25 mouse cellular contexts compared by ENCODE assay signal in the genomic region with DNA sequence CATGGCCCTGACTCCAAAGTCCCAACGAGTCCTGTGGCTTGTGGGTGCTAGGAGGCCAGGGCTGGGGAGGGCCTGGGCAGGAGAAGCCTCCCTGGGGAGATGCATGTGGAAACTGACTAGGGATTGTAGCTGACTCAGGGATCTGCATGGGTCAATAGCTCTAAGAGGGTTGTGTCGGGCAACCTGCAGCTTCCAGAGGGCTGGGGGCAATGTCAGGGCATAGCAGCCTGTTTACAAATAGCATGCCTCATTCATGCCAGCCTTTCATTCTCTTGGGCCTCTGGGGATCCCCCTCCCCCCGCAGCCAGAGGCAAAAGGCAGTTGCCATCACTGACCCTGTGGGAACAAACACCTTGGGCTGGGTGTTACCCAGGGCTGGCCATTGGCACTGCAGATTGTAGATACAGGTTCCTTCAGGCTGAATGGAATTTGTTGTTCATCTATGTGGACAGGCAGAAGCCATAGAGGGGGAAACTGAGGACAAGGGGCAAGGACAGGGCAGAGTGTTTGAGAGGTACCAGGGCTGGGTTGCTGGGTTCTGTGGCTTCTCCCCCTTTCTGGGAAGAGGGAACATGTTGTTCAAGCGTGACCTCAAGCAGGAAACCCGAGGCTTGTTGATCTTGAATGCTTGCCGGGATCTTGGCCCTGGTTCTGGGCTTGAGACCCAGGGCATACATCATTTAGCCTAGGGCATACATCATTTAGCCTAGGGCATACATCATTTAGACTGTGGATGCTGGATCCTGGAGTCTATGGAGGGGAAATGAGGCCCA.
DNase-seq lines count a peak whose midpoint lies in the region; ATAC-seq and TF ChIP-seq lines count a peak whose summit lies in the region.
"Had no signal": no experiment of that assay in that cellular context is flagged by ENCODE, and none has a peak within 500 bp of the region (broad histone marks: within the 10 kb centered on the region; RNA-seq: fewer than 3 reads in every experiment).

No protein-coding gene starts in this region.

- no peak overlapping the region for H3K4me3 ChIP-seq in kidney, adult 2 months (ENCODE audit: insufficient read depth, low read depth, low read length)
- no peak overlapping the region for H3K4me3 ChIP-seq in kidney, postnatal 0 days (replicated peaks; ENCODE audit: low read depth, low read length)
- H3K4me3 ChIP-seq: erythroblast, embryonic 14.5 days; forebrain, embryonic 12.5 days; hindbrain, embryonic 12.5 days; intestine, embryonic 15.5 days; liver, embryonic 12.5 days; stomach, embryonic 15.5 days had no signal

- peaks cover 11% of the 10 kb centered on the region; the same call in 1 of the 2 replicates for H3K4me1 ChIP-seq in kidney, adult 2 months (ENCODE audit: control insufficient read depth, insufficient read depth, low read length)
- no peaks in the 10 kb centered on the region for H3K4me1 ChIP-seq in kidney, postnatal 0 days (replicated peaks; ENCODE audit: insufficient read depth, low read length)
- H3K4me1 ChIP-seq: forebrain, embryonic 12.5 days; intestine, embryonic 15.5 days; liver, embryonic 12.5 days; stomach, embryonic 15.5 days had no signal

- in situ Hi-C loops in Patski (cut with MboI; ENCODE audit: low pct_unique_long_range_greater_than_20kb): loop anchor here (5.0 kb wide), 1 partner anchor 58 kb away; no protein-coding TSS in a partner anchor

- ATAC-seq in Patski: peak; percentile 83
- peak; percentile 80 for ATAC-seq in kidney, postnatal 0 days (replicated peaks; ENCODE audit: low FRiP score, low read depth)
- no peak for ATAC-seq in cerebellum, adult (ENCODE audit: insufficient number of reproducible peaks, low FRiP score, low TSS enrichment)
- ATAC-seq: hindbrain, postnatal 0 days; intestine, embryonic 15.5 days; liver, embryonic 12.5 days; liver, postnatal 0 days had no signal

- H3K9ac ChIP-seq in kidney, postnatal 0 days (ENCODE audit: low read depth, low read length): no peak overlapping the region
- H3K9ac ChIP-seq: forebrain, embryonic 12.5 days; hindbrain, embryonic 12.5 days; intestine, embryonic 15.5 days; liver, embryonic 12.5 days; liver, postnatal 0 days; stomach, embryonic 15.5 days had no signal

- DNase-seq in Patski (ENCODE audit: low read depth, low spot score): peak; percentile 68
- peak; percentile 84 for DNase-seq in kidney, adult 2 months
- DNase-seq in kidney, postnatal 0 days (ENCODE audit: low spot score): no peak
- peak; percentile 17 to 61 for DNase-seq in kidney, postnatal 4 days
- DNase-seq in ovary, adult 18-20 months (ENCODE audit: low spot score): no peak
- no peak for DNase-seq in MN1 (ENCODE audit: low spot score)
- DNase-seq: adrenal gland, postnatal 25 days; cerebellum, adult 18-20 months; cerebellum, postnatal 10 days; gastrocnemius, postnatal 25 days; heart, postnatal 36 days; liver, postnatal 0 days; midbrain, embryonic 14.5 days; retina, postnatal 1 day; right cerebral cortex, postnatal 14 days had no signal

- TF ChIP-seq CTCF in Patski (IDR thresholded peaks at IDR 0.05): no peak
- TF ChIP-seq CTCF in kidney, adult 2 months (conservative IDR thresholded peaks at IDR 0.05; ENCODE audit: insufficient read depth, insufficient read length, low read depth, low read length): no peak
- no peak for TF ChIP-seq CTCF in kidney, postnatal 0 days (IDR thresholded peaks at IDR 0.05; ENCODE audit: low read depth)

- H3K4me2 ChIP-seq in kidney, postnatal 0 days (ENCODE audit: low read length): no peak overlapping the region
- H3K4me2 ChIP-seq: forebrain, embryonic 12.5 days; heart, embryonic 11.5 days; hindbrain, embryonic 12.5 days; intestine, embryonic 15.5 days; liver, embryonic 12.5 days; stomach, embryonic 15.5 days had no signal

- H3K9me3 ChIP-seq in kidney, postnatal 0 days (replicated peaks; ENCODE audit: low read length): no peaks in the 10 kb centered on the region
- H3K9me3 ChIP-seq: forebrain, embryonic 12.5 days; hindbrain, embryonic 12.5 days; intestine, embryonic 15.5 days; liver, embryonic 12.5 days; stomach, embryonic 15.5 days had no signal

- POLR2A ChIA-PET in Patski (lab: Charles Lee): no interaction called here

- no peaks in the 10 kb centered on the region for H3K36me3 ChIP-seq in kidney, adult 2 months (ENCODE audit: control insufficient read depth, insufficient read depth, low read length)
- no peaks in the 10 kb centered on the region for H3K36me3 ChIP-seq in kidney, postnatal 0 days (ENCODE audit: insufficient read depth, low read length)
- H3K36me3 ChIP-seq: forebrain, embryonic 12.5 days; hindbrain, embryonic 12.5 days; intestine, embryonic 15.5 days; liver, embryonic 12.5 days; stomach, embryonic 15.5 days had no signal

- WGBS in kidney, adult 2 months: 21% methylated on average over 6 of the region's 6 CpGs
- 29% methylated on average over 6 of the region's 6 CpGs for WGBS in kidney, postnatal 0 days

- CTCF ChIA-PET in Patski (lab: Charles Lee): no interaction called here

- no peak for TF ChIP-seq POLR2A in kidney, adult 2 months (IDR thresholded peaks at IDR 0.05; ENCODE audit: low read depth, low read length)

- no peaks in the 10 kb centered on the region for H3K27me3 ChIP-seq in Patski
- H3K27me3 ChIP-seq in kidney, adult 2 months (replicated peaks; ENCODE audit: control insufficient read depth, insufficient read depth, low read length): no peaks in the 10 kb centered on the region
- H3K27me3 ChIP-seq in kidney, postnatal 0 days (ENCODE audit: insufficient read depth, low read length): no peaks in the 10 kb centered on the region
- H3K27me3 ChIP-seq: forebrain, embryonic 12.5 days; hindbrain, embryonic 12.5 days; intestine, embryonic 15.5 days; liver, embryonic 12.5 days; stomach, embryonic 15.5 days had no signal

- H3K27ac ChIP-seq in kidney, adult 2 months (ENCODE audit: insufficient read depth, low read depth, low read length): peak overlapping the region; percentile 55
- H3K27ac ChIP-seq in kidney, postnatal 0 days: 0 out of 2 replicates have a peak overlapping the region, but pooled peaks have one; percentile 3
- H3K27ac ChIP-seq: forebrain, embryonic 12.5 days; hindbrain, embryonic 12.5 days; hindbrain, postnatal 0 days; intestine, embryonic 15.5 days; liver, embryonic 12.5 days; macrophage; stomach, embryonic 15.5 days had no signal

Comparison
In these comparisons a context has a peak if more than half of its experiments do, and no peak if none do; other contexts are left out.
1. DNase-seq: peak in Patski (single experiment), kidney, adult 2 months (single experiment) and kidney, postnatal 4 days (2 of 2); none in kidney, postnatal 0 days (single experiment), ovary, adult 18-20 months (single experiment) and MN1 (single experiment).